Mouse (Mus musculus) mature B cell (primary cell): ENCODE results near the gene Usp4.
"Not testable (repeated sequence)": the region's sequence is repeated elsewhere in the genome, so short reads cannot be mapped to it uniquely, and the experiment has no call there.

ENCODE experiments used
- in situ Hi-C: fragments of 300-500 bp; cut with MboI; formaldehyde crosslinking; loops from 2 replicates; pipeline ENCODE4 v1.14.3; 2019

Usp4 gene

DNA sequence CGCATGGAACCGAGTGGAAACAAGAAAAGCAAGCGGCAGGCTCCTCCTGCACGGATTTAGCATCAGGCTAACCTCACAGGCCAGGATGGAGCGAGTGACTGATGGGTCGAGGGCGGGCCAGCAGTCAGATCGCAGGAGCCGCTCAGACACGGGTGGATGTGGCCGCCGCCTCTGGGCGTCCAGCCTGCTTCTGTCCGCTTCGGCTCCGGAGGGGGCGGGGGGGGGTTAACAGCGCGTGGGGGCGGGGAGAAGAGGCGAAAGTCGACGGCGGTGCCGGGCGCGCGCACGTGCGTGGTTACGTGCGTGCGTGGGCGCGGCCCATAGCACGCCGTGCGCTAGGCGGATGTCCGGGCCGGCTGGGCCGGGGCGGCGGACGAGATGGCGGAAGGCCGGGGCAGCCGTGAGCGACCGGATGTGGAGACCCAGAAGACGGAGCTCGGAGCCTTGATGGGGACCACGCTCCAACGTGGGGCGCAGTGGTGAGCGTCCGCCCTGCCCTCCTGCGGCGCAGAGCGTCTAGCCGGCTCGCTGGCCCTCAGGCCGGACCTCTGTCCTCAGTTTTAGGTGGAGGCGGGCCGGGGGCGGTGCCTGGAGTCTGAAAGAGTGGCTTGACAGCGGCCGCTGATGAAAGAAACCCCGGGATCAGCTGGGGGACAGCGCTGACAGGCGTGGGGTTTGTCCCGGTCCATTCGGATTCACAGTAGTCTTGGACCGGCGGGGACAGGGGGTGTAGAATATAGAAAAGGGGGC lies at the start of gene Usp4:
Usp4 (plus strand) TSS at position 314 of the 750 bp plus-strand sequence.
- in situ Hi-C loops, result loop anchor here (5.0 kb wide), 1 partner anchor 40 kb away; the partner anchor contains the start of genes Rhoa and Tcta

GRCm38 (mm10) chr9:108301853-108302252 lies 45.8 kb upstream of the Usp4 start:
- in situ Hi-C loops, result no loop called here

DNA sequence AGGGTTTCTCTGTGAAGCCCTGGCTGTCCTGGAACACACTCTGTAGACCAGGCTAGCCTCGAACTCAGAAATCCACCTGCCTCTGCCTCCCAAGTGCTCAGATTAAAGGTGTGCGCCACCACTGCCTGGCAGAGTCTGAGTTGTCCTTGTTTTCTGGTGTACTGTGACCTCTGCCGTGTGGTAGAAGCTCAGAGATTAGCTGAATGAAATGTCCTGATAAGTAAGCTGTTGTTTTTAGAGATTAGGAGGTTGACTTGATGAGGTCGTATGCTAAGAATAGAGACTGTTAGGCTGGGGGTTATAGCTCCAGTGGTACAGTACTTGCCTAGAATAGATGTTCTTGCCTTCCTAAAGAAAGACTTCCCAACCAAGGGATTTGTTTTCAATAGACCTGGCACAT lies 42.9 kb upstream of the Usp4 start:
- in situ Hi-C loops, result loop anchor here (5.0 kb wide), 1 partner anchor 43 kb away; the partner anchor contains the start of gene Usp4

GRCm38 (mm10) chr9:108305170-108305569 lies 42.5 kb upstream of the Usp4 start:
- in situ Hi-C loops, result loop anchor here (5.0 kb wide), 1 partner anchor 42 kb away; the partner anchor contains the start of gene Usp4

- in situ Hi-C loops, result loop anchor here (5.0 kb wide), 1 partner anchor 41 kb away; the partner anchor contains the start of gene Usp4
Observed at GRCm38 (mm10) chr9:108305629-108306520, 41.8 kb upstream of the Usp4 start, which contains the start of the genes Rhoa and Tcta. Gene Rhoa (plus strand): TSS chr9:108306129. Gene Tcta (minus strand): TSS chr9:108306160.

GRCm38 (mm10) chr9:108306571-108306980 lies 41.1 kb upstream of the Usp4 start:
- in situ Hi-C loops, result loop anchor here (5.0 kb wide), 1 partner anchor 41 kb away; the partner anchor contains the start of gene Usp4

DNA sequence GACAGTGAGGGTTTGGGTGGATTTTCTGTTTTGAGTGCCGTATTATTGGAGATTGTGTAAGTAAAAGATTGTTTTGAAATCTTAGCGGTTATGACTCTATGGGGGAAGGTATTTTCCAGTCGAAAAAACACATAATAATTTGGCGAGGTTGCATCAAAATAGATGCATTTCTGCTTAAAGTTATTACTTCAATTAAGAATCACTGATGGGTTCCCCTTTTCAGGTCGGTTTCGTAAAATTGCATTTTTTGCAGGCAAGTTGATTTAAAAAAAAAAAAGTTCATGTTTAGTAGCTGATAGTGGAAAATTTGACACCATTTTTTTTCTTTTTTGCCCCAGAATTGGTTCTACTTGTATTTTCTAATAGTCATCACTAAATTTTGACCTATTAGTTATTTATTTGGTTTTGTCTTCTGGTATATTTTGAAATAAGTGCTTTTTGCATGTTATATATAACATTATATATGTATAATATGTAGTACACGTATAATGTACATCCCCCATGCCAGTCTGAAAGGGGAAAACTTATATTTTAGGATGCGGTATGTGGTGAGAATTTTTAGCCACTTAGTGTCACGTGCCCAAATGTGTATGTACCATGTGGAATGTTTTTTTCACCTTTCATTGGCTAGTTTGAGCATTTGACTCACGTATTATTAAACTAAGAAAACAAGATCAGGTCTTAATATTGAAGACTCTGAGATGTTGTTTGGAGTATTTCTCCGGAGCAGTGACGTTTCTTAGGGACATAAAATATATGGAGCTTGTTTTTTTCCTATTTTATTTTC lies 40.4 kb upstream of the Usp4 start:
- in situ Hi-C loops, result loop anchor here (5.0 kb wide), 1 partner anchor 40 kb away; the partner anchor contains the start of gene Usp4

DNA sequence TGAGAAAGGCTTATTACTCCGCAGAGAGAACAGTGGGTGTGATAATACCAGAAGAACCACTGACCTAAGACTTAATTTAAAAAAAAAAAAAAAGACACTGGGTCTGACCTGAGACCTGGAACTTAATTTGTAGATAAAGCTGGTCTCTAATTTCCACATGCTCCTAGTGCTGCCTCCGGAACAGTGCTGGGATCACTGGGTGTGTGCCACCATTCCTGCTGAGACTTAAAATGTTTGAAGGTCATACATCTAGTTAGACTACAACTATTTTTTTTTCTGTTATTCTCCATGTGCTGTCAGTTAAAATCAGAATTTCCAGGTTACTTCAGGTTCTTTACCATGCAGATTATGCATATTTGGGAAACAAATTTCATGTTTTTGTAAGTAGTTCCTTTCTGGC lies 39.5 kb upstream of the Usp4 start:
- in situ Hi-C loops, result loop anchor here (5.0 kb wide), 1 partner anchor 39 kb away; the partner anchor contains the start of gene Usp4

- in situ Hi-C loops, result no loop called here
Observed at GRCm38 (mm10) chr9:108317572-108317971, 30.1 kb upstream of the Usp4 start.

DNA sequence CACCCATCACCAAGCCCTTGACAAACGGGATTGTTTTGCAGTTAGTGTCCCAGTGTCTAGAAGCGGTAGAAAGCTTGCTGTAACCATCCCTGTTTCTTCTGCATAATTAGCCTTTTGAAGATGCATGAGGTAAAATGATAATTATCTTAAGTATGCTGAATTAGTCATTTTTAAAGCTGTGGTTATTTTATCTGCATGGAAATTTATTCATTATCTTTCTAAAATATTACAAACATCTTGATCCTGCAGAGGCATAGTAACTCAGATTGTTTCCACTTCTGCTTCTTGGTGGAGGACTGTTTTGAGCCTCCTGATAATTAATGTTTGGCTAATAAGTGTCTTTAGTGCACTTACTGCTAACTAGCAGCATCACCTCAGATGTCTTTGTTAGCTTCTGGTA lies 29.2 kb upstream of the Usp4 start:
- in situ Hi-C loops, result no loop called here

GRCm38 (mm10) chr9:108322054-108322453 lies 25.6 kb upstream of the Usp4 start:
- in situ Hi-C loops, result not testable (repeated sequence)

DNA sequence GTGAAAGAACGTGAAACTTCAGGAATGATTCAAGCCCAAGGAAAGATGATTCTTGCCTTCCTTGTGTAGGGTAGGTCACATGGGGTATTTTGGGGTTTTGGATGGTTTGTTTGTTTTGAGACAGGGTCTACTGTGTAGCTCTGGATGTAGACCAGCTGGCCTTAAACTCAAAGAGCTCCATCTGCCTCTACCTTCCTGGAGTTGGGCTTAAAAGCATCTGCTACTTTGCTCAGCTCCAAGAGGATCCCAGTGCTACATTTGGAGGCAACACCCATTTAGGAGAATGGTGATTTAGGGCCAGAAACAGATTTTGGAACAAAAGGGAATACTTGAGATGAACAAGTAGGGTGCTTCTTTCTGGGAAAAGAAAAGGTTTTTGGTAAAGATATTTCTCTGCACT lies 22.9 kb upstream of the Usp4 start:
- in situ Hi-C loops, result no loop called here

- in situ Hi-C loops, result no loop called here
Observed at GRCm38 (mm10) chr9:108325811-108326210, 21.8 kb upstream of the Usp4 start.

DNA sequence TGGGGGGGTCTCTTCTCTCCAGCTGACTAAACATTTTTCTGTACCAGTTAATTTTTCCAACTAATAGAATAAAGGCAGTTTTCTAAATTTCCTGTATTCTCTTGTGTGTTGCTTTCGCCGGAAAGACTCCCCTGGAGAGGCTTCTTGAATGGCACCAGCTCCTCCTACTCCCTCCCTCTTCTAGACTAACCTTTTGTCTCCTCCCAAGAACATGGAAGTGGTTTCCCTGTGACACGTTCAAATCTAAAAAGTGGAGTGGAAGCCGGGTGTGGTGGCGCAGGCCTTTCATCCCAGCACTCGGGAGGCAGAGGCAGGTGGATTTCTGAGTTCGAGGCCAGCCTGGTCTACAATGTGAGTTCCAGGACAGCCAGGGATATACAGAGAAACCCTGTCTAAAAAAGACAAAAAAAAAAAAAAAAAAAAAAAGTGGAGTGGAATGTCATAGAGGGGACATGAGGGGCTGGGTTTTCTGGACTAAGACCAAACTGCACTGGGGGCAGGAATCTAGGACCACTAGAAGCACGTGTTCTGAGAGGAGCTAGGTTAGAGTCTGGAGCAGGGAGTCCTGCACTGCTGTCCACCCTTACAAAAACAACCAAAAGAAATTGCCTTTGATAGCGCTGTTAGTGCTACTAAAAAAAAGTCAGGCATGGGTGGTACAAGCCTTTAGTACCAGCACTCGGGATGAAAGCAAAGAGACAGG lies 9.7 kb upstream of the Usp4 start:
- in situ Hi-C loops, result no loop called here

DNA sequence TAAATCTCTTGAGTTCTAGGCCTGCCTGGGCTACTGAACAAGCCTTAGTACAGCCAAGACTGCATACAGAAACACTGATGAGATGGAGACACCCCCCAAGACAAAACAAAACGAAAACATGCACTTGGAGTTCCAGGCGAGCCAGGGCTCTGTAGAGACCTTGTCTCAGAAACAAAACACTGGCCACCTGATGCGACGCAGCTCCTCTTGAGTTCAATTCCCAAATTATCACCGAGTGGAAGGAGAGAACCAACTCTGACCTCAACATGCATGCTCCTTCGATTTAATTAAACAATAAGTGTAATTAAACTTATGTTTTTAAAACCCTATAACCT lies 9.1 kb upstream of the Usp4 start:
- in situ Hi-C loops, result no loop called here

GRCm38 (mm10) chr9:108338886-108339781 lies 8.5 kb upstream of the Usp4 start, which contains the start of gene Gpx1:
Gene Gpx1 (plus strand): TSS chr9:108338903.
- in situ Hi-C loops, result no loop called here

DNA sequence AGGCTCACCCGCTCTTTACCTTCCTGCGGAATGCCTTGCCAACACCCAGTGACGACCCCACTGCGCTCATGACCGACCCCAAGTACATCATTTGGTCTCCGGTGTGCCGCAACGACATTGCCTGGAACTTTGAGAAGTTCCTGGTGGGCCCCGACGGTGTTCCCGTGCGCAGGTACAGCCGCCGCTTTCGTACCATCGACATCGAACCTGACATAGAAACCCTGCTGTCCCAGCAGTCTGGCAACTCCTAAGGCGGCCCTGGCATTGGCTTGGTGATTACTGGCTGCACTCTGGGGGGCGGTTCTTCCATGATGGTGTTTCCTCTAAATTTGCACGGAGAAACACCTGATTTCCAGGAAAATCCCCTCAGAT lies 7.8 kb upstream of the Usp4 start:
- in situ Hi-C loops, result no loop called here

DNA sequence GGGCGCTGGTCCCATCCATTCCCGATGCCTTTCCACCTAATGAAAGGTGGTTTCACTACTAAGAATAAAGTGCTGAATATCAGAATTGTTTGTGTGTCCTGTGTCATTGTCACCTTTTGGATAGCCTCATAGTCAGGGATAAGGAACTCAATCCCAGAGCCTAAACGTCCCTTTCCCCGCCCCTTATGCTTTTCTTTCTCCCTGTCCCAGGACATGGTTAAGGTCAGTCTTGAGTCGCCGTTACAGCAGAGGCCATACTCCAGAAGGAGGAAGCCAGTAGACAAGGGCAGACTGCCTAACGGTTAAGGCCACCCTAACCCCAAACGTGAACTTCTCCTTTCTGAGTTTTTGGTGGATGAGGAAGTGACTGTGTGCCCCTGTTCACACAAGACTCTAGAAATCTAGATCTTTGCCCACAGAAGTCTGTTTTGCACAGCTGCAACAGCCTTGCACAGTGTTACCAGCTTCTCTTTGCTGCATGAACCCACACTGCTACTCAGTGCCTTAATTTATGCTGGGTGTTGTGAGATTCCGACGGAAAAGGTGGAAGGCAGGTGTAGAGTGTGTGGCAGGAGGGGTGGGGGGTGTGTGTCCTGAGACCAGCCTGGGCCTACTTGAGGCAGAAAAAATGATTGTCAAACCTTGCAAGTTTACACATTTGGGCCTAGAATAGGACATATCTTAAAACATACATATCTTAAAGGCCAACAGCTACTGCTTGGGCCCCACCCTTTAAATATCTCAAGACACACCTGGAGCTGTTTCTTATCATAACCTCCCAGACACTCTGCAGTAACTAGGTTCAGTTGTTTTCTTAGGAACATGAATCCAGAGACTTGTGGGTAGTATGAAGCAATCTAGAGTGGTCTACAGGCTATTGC lies 7.2 kb upstream of the Usp4 start:
- in situ Hi-C loops, result no loop called here

- in situ Hi-C loops, result no loop called here
Observed at GRCm38 (mm10) chr9:108341139-108341475, 6.5 kb upstream of the Usp4 start.
